Mouse (Mus musculus) ES-Bruce4 (cell line): ENCODE measurements around the gene Prkn. TPM values are rescaled to one million over a fixed set of nuclear protein-coding genes. Genes with fewer than 3 reads are reported as not detected.

Experiments
- H3K27ac ChIP-seq: 2 replicates; pipeline ENCODE4 v1.5.1; 2012; ENCODE audit warnings: low read length, inconsistent platforms; ENCODE audit not compliant: insufficient read depth
- H3K27me3 ChIP-seq: 2 replicates; pipeline ENCODE4 v1.6.1; 2012; ENCODE audit warnings: mild to moderate bottlenecking, low read length, inconsistent platforms; ENCODE audit not compliant: control insufficient read depth, poor library complexity, insufficient read depth, severe bottlenecking
- H3K36me3 ChIP-seq: 2 replicates; pipeline ENCODE4 v1.6.1; 2012; ENCODE audit warnings: inconsistent platforms, mild to moderate bottlenecking, low read length, moderate library complexity; ENCODE audit not compliant: control insufficient read depth, poor library complexity, insufficient read depth, severe bottlenecking
- H3K4me1 ChIP-seq: one replicate; pipeline ENCODE4 v1.8.1; 2011; ENCODE audit warnings: low read length; ENCODE audit not compliant: control insufficient read depth, insufficient read depth
- H3K4me3 ChIP-seq: 2 replicates; pipeline ENCODE4 v1.5.1; 2011; ENCODE audit warnings: low read depth, mild to moderate bottlenecking, low read length
- H3K9ac ChIP-seq: 2 replicates; pipeline ENCODE4 v1.6.1; 2012; ENCODE audit warnings: low read depth, mild to moderate bottlenecking, inconsistent platforms; ENCODE audit not compliant: poor library complexity, severe bottlenecking
- H3K9me3 ChIP-seq: replicated peaks from 2 replicates; pipeline ENCODE4 v1.6.1; 2012; ENCODE audit warnings: mild to moderate bottlenecking, low read length, inconsistent platforms; ENCODE audit not compliant: control insufficient read depth, poor library complexity, insufficient read depth, severe bottlenecking
- CTCF ChIP-seq: IDR thresholded peaks from one replicate; pipeline ENCODE4 v1.8.1; 2011; ENCODE audit warnings: low read depth, low read length
- EP300 ChIP-seq: IDR thresholded peaks from 2 replicates; pipeline ENCODE4 v1.6.1; 2011; ENCODE audit warnings: low read depth, low read length; ENCODE audit not compliant: insufficient read depth
- POLR2A ChIP-seq: IDR thresholded peaks from one replicate; pipeline ENCODE4 v1.8.1; 2011; ENCODE audit warnings: low read length; ENCODE audit not compliant: insufficient read depth
- polyA plus RNA-seq: library from polyadenylated mRNA; stranded (reverse); fragments of >200 nt; gene quantifications from 2 replicates; pipeline ENCODE4 v1.2.4, GENCODE M21; 2011; ENCODE audit warnings: low read depth; ENCODE audit not compliant: missing spikeins, insufficient read depth, insufficient read length

Gene Prkn
- polyA plus RNA-seq, 1 experiment = 1.5 TPM

- Histone ChIP-seq H3K27me3 (no peaks in the 10 kb centered on the region; the same call in 1 of the 2 replicates), H3K9ac (no peak overlapping the region), H3K9me3 (no peaks in the 10 kb centered on the region; the same call in 1 of the 2 replicates), H3K27ac (no peak overlapping the region), H3K4me1 (no peaks in the 10 kb centered on the region), H3K36me3 (no peaks in the 10 kb centered on the region), H3K4me3 (no peak overlapping the region)
- TF ChIP-seq CTCF (no peak), POLR2A (no peak), EP300 (no peak)
Observed at GRCm38 (mm10) chr17:11620770-11621169, 780.6 kb downstream of the Prkn start.

GRCm38 (mm10) chr17:11621492-11621891 lies 781.3 kb downstream of the Prkn start:
- Histone ChIP-seq H3K4me1 (no peaks in the 10 kb centered on the region), H3K9me3 (no peaks in the 10 kb centered on the region; the same call in 1 of the 2 replicates), H3K27ac (no peak overlapping the region), H3K36me3 (no peaks in the 10 kb centered on the region), H3K9ac (no peak overlapping the region), H3K27me3 (no peaks in the 10 kb centered on the region; the same call in 1 of the 2 replicates), H3K4me3 (no peak overlapping the region)
- TF ChIP-seq POLR2A (no peak), CTCF (peak; percentile 2), EP300 (no peak)

- TF ChIP-seq CTCF (no peak), POLR2A (no peak), EP300 (no peak)
- H3K27me3 ChIP-seq = no peaks in the 10 kb centered on the region; the same call in 1 of the 2 replicates
- H3K4me1 ChIP-seq = no peaks in the 10 kb centered on the region
Observed at GRCm38 (mm10) chr17:11626306-11626705, 786.1 kb downstream of the Prkn start.

GRCm38 (mm10) chr17:11635121-11635520 lies 794.9 kb downstream of the Prkn start:
- Histone ChIP-seq H3K9me3 (0 out of 2 replicates have a peak, but pooled peaks cover 3% of the 10 kb centered on the region), H3K36me3 (no peaks in the 10 kb centered on the region)

More at GRCm38 (mm10) chr17:11626306-11626705, 786.1 kb downstream of the Prkn start:
- no peaks in the 10 kb centered on the region for H3K36me3 ChIP-seq
- no peak overlapping the region for H3K4me3 ChIP-seq
- no peaks in the 10 kb centered on the region for H3K9me3 ChIP-seq
- H3K9ac ChIP-seq = no peak overlapping the region
- H3K27ac ChIP-seq = no peak overlapping the region

GRCm38 (mm10) chr17:11637642-11638041 lies 797.5 kb downstream of the Prkn start:
- Histone ChIP-seq H3K27ac (no peak overlapping the region), H3K4me3 (no peak overlapping the region), H3K9ac (no peak overlapping the region), H3K36me3 (no peaks in the 10 kb centered on the region), H3K4me1 (no peaks in the 10 kb centered on the region), H3K27me3 (no peaks in the 10 kb centered on the region), H3K9me3 (0 out of 2 replicates have a peak, but pooled peaks cover 3% of the 10 kb centered on the region)
- no peak for TF ChIP-seq POLR2A

More at GRCm38 (mm10) chr17:11635121-11635520, 794.9 kb downstream of the Prkn start:
- no peaks in the 10 kb centered on the region for H3K27me3 ChIP-seq
- no peak overlapping the region for H3K4me3 ChIP-seq
- no peak overlapping the region for H3K27ac ChIP-seq
- no peak for TF ChIP-seq EP300
- H3K9ac ChIP-seq = no peak overlapping the region
- H3K4me1 ChIP-seq = no peaks in the 10 kb centered on the region

- no peak overlapping the region for H3K27ac ChIP-seq
- no peak overlapping the region for H3K4me3 ChIP-seq
- no peaks in the 10 kb centered on the region for H3K27me3 ChIP-seq
- no peak for TF ChIP-seq POLR2A
- no peak for TF ChIP-seq EP300
- TF ChIP-seq CTCF = no peak
- no peaks in the 10 kb centered on the region for H3K36me3 ChIP-seq
- 0 out of 2 replicates have a peak, but pooled peaks cover 3% of the 10 kb centered on the region for H3K9me3 ChIP-seq
- no peak overlapping the region for H3K9ac ChIP-seq
- no peaks in the 10 kb centered on the region for H3K4me1 ChIP-seq
Observed at GRCm38 (mm10) chr17:11638451-11638850, 798.3 kb downstream of the Prkn start.
